22 mouse cellular contexts compared by ENCODE assay signal in genomic region chr19:54498066-54498465, GRCm38 (mm10).
DNase-seq lines count a peak whose midpoint lies in the region; ATAC-seq and TF ChIP-seq lines count a peak whose summit lies in the region.
"Had no signal": no experiment of that assay in that cellular context is flagged by ENCODE, and none has a peak within 500 bp of the region (broad histone marks: within the 10 kb centered on the region; RNA-seq: fewer than 3 reads in every experiment).

No protein-coding gene starts in this region.

- no peak overlapping the region for H3K4me2 ChIP-seq in lung, embryonic 14.5 days
- H3K4me2 ChIP-seq in lung, postnatal 0 days (replicated peaks; ENCODE audit: low read depth, low read length) = no peak overlapping the region
- H3K4me2 ChIP-seq in hindbrain, embryonic 16.5 days (ENCODE audit: low read length) = no peak overlapping the region
- H3K4me2 ChIP-seq: embryonic facial prominence, embryonic 13.5 days; forebrain, embryonic 15.5 days; hindbrain, embryonic 14.5 days; neural tube, embryonic 15.5 days had no signal

- no peak for ATAC-seq in lung, embryonic 14.5 days (ENCODE audit: insufficient read depth)
- ATAC-seq in lung, postnatal 0 days = no peak
- ATAC-seq in hindbrain, embryonic 16.5 days = no peak
- ATAC-seq: forebrain, embryonic 15.5 days; intestine, embryonic 16.5 days; midbrain, embryonic 16.5 days had no signal

- 59% methylated on average over 3 of the region's 3 CpGs for WGBS in lung, embryonic 14.5 days
- 48% methylated on average over 3 of the region's 3 CpGs for WGBS in lung, postnatal 0 days
- WGBS in limb, embryonic 10.5 days = 69% methylated on average over 3 of the region's 3 CpGs
- 79% methylated on average over 3 of the region's 3 CpGs for WGBS in hindbrain, embryonic 16.5 days

- H3K36me3 ChIP-seq in lung, embryonic 14.5 days (ENCODE audit: insufficient read depth) = no peaks in the 10 kb centered on the region
- no peaks in the 10 kb centered on the region for H3K36me3 ChIP-seq in lung, postnatal 0 days (ENCODE audit: insufficient read depth, low read length)
- no peaks in the 10 kb centered on the region for H3K36me3 ChIP-seq in limb, embryonic 10.5 days
- H3K36me3 ChIP-seq in hindbrain, embryonic 16.5 days (ENCODE audit: control insufficient read depth, insufficient read depth, low read length) = no peaks in the 10 kb centered on the region
- H3K36me3 ChIP-seq: embryonic facial prominence, embryonic 13.5 days; forebrain, embryonic 15.5 days; neural tube, embryonic 15.5 days had no signal

- H3K9me3 ChIP-seq in lung, embryonic 14.5 days (ENCODE audit: low read depth, low read length) = no peaks in the 10 kb centered on the region
- H3K9me3 ChIP-seq in lung, postnatal 0 days (ENCODE audit: low read length) = no peaks in the 10 kb centered on the region
- H3K9me3 ChIP-seq in limb, embryonic 10.5 days (replicated peaks) = no peaks in the 10 kb centered on the region
- no peaks in the 10 kb centered on the region for H3K9me3 ChIP-seq in hindbrain, embryonic 16.5 days (ENCODE audit: control insufficient read depth, low read length)
- H3K9me3 ChIP-seq: embryonic facial prominence, embryonic 13.5 days; forebrain, embryonic 15.5 days; neural tube, embryonic 15.5 days had no signal

- H3K9ac ChIP-seq in lung, embryonic 14.5 days = no peak overlapping the region
- no peak overlapping the region for H3K9ac ChIP-seq in lung, postnatal 0 days (replicated peaks; ENCODE audit: low read depth)
- H3K9ac ChIP-seq in hindbrain, embryonic 16.5 days (ENCODE audit: low read depth, low read length) = no peak overlapping the region
- H3K9ac ChIP-seq: embryonic facial prominence, embryonic 13.5 days; forebrain, embryonic 15.5 days; hindbrain, embryonic 14.5 days; neural tube, embryonic 15.5 days had no signal

- H3K4me3 ChIP-seq in lung, embryonic 14.5 days (ENCODE audit: low read depth, low read length) = no peak overlapping the region
- H3K4me3 ChIP-seq in lung, postnatal 0 days (ENCODE audit: low read depth, low read length) = no peak overlapping the region
- no peak overlapping the region for H3K4me3 ChIP-seq in limb, embryonic 10.5 days
- no peak overlapping the region for H3K4me3 ChIP-seq in hindbrain, embryonic 16.5 days (ENCODE audit: low read length)
- H3K4me3 ChIP-seq: embryonic facial prominence, embryonic 13.5 days; forebrain, embryonic 15.5 days; heart, adult 2 months; neural tube, embryonic 15.5 days had no signal

- peak; percentile 4 to 6 for DNase-seq in cerebellum, postnatal 10 days
- DNase-seq in cerebellum, postnatal 14 days = no peak
- DNase-seq in lung, embryonic 14.5 days = peak; percentile 1
- no peak for DNase-seq in lung, postnatal 0 days (ENCODE audit: low spot score)
- DNase-seq in urinary bladder, postnatal 25 days (ENCODE audit: low spot score) = peak; percentile 3
- DNase-seq in urinary bladder, postnatal 4 days (ENCODE audit: low spot score in 2 of 2) = no peak
- no peak for DNase-seq in limb, embryonic 10.5 days (ENCODE audit: low spot score)
- DNase-seq: B cell, adult 2 months; cerebellum, adult 9-10 months; heart, postnatal 36 days; kidney, postnatal 36 days; liver; spleen, adult 18-20 months; thymus, postnatal 4 days had no signal

- no peaks in the 10 kb centered on the region for H3K27me3 ChIP-seq in lung, embryonic 14.5 days (ENCODE audit: insufficient read depth, low read length)
- H3K27me3 ChIP-seq in lung, postnatal 0 days (replicated peaks; ENCODE audit: insufficient read depth, low read length) = no peaks in the 10 kb centered on the region
- no peaks in the 10 kb centered on the region for H3K27me3 ChIP-seq in limb, embryonic 10.5 days (ENCODE audit: low read depth, poor library complexity, severe bottlenecking)
- no peaks in the 10 kb centered on the region for H3K27me3 ChIP-seq in hindbrain, embryonic 16.5 days (replicated peaks; ENCODE audit: control insufficient read depth, insufficient read depth, low read length)
- H3K27me3 ChIP-seq: embryonic facial prominence, embryonic 13.5 days; forebrain, embryonic 15.5 days; neural tube, embryonic 15.5 days had no signal

- H3K4me1 ChIP-seq in lung, embryonic 14.5 days (ENCODE audit: insufficient read depth) = no peaks in the 10 kb centered on the region
- H3K4me1 ChIP-seq in lung, postnatal 0 days (ENCODE audit: insufficient read depth, low read depth, low read length) = no peaks in the 10 kb centered on the region
- no peaks in the 10 kb centered on the region for H3K4me1 ChIP-seq in limb, embryonic 10.5 days
- no peaks in the 10 kb centered on the region for H3K4me1 ChIP-seq in hindbrain, embryonic 16.5 days (ENCODE audit: control insufficient read depth, insufficient read depth, low read depth, low read length)
- H3K4me1 ChIP-seq: embryonic facial prominence, embryonic 13.5 days; forebrain, embryonic 15.5 days; neural tube, embryonic 15.5 days had no signal

- TF ChIP-seq CTCF in lung, embryonic 14.5 days (IDR thresholded peaks at IDR 0.05; ENCODE audit: low read depth) = no peak
- TF ChIP-seq CTCF in lung, postnatal 0 days (IDR thresholded peaks at IDR 0.05) = no peak

- H3K27ac ChIP-seq in lung, embryonic 14.5 days (ENCODE audit: low read depth) = no peak overlapping the region
- H3K27ac ChIP-seq in lung, postnatal 0 days (ENCODE audit: low read length) = no peak overlapping the region
- H3K27ac ChIP-seq in limb, embryonic 10.5 days = no peak overlapping the region
- H3K27ac ChIP-seq in hindbrain, embryonic 16.5 days (ENCODE audit: low read depth, low read length) = no peak overlapping the region
- H3K27ac ChIP-seq: embryonic facial prominence, embryonic 13.5 days; forebrain, embryonic 15.5 days; heart, adult 2 months; hindbrain, embryonic 14.5 days; neural tube, embryonic 15.5 days had no signal

- TF ChIP-seq EP300 in lung, postnatal 0 days (IDR thresholded peaks at IDR 0.05) = no peak

Comparison
In these comparisons a context has a peak if more than half of its experiments do, and no peak if none do; other contexts are left out.
1. DNase-seq: peak in cerebellum, postnatal 10 days (2 of 2), lung, embryonic 14.5 days (single experiment) and urinary bladder, postnatal 25 days (single experiment); none in cerebellum, postnatal 14 days (0 of 2), lung, postnatal 0 days (single experiment), urinary bladder, postnatal 4 days (0 of 2) and limb, embryonic 10.5 days (single experiment).